Comparison of ENCODE assay signal across 25 mouse cellular contexts in genomic region chr10:92510677-92511076, GRCm38 (mm10).
"Had no signal": no experiment of that assay in that cellular context is flagged by ENCODE, and none has a peak within 500 bp of the region (broad histone marks: within the 10 kb centered on the region; RNA-seq: fewer than 3 reads in every experiment).

No protein-coding gene starts in this region.

- H3K4me1 ChIP-seq: heart, embryonic 10.5 days; heart, embryonic 12.5 days; hindbrain, embryonic 12.5 days; intestine, embryonic 15.5 days had no signal

- H3K9me3 ChIP-seq: heart, embryonic 10.5 days; heart, embryonic 12.5 days; hindbrain, embryonic 10.5 days; hindbrain, embryonic 12.5 days; intestine, embryonic 15.5 days; limb, embryonic 10.5 days; limb, embryonic 12.5 days had no signal

- DNase-seq: gastrocnemius, adult 2 months; gastrocnemius, postnatal 10 days; gastrocnemius, postnatal 25 days; heart, adult 18-20 months; heart, postnatal 10 days; heart, postnatal 4 days; kidney, adult 18-20 months; kidney, adult 8-10 months; kidney, postnatal 10 days; kidney, postnatal 25 days; kidney, postnatal 4 days had no signal

- H3K27me3 ChIP-seq: heart, embryonic 12.5 days; hindbrain, embryonic 12.5 days; intestine, embryonic 15.5 days had no signal

- H3K4me2 ChIP-seq: heart, embryonic 12.5 days; hindbrain, embryonic 12.5 days; hindbrain, embryonic 14.5 days; intestine, embryonic 15.5 days; limb, embryonic 12.5 days had no signal

- H3K9ac ChIP-seq: heart, embryonic 12.5 days; hindbrain, embryonic 12.5 days; hindbrain, embryonic 14.5 days; intestine, embryonic 15.5 days; limb, embryonic 12.5 days had no signal

- H3K36me3 ChIP-seq: heart, embryonic 10.5 days; heart, embryonic 12.5 days; hindbrain, embryonic 10.5 days; hindbrain, embryonic 12.5 days; intestine, embryonic 15.5 days; limb, embryonic 10.5 days; limb, embryonic 12.5 days had no signal

- H3K27ac ChIP-seq: gastrocnemius, adult 2 months; heart, embryonic 10.5 days; hindbrain, embryonic 10.5 days; hindbrain, embryonic 12.5 days; hindbrain, embryonic 14.5 days; intestine, embryonic 15.5 days; layer of hippocampus, adult 2 months; left cerebral cortex, adult 2 months; limb, embryonic 10.5 days; limb, embryonic 12.5 days had no signal

- ATAC-seq: forebrain, embryonic 16.5 days; hindbrain, embryonic 16.5 days; inflammation-experienced regulatory T-cells, adult 6 months; intestine, embryonic 15.5 days; intestine, postnatal 0 days had no signal

- H3K4me3 ChIP-seq: gastrocnemius, adult 2 months; heart, embryonic 10.5 days; heart, embryonic 12.5 days; hindbrain, embryonic 10.5 days; hindbrain, embryonic 12.5 days; intestine, embryonic 15.5 days; layer of hippocampus, adult 2 months; left cerebral cortex, adult 2 months; limb, embryonic 10.5 days; limb, embryonic 12.5 days had no signal
